Mouse (Mus musculus) heart, adult 18-20 months (tissue): ENCODE results near the gene Zfhx3. TPM values are rescaled to one million over a fixed set of nuclear protein-coding genes. Genes with fewer than 3 reads are reported as not detected.

Source experiments
- DNase-seq, 2 experiments: peaks; one replicate each; pipeline ENCODE4 v3.0.0; 2021 to 2022; ENCODE audit warnings: mixed read lengths in 1 of 2
- total RNA-seq, 2 experiments: library from RNA; stranded (reverse); gene quantifications; 2 replicates each; pipeline ENCODE4 v1.2.3; 2021

The Zfhx3 gene
- total RNA-seq, 2 experiments from 2014 or later, result 6.7 to 7.9 TPM

GRCm38 (mm10) chr8:108720840-108721239 is 778.4 kb downstream of the Zfhx3 start:
- DNase-seq, result peak in 1 of 2 experiments; percentile 37

GRCm38 (mm10) chr8:108722671-108723513 is 780.4 kb downstream of the Zfhx3 start:
- DNase-seq, result peak; percentile 85 to 91

- no peak for DNase-seq
Observed at GRCm38 (mm10) chr8:108723636-108724035, 781.2 kb downstream of the Zfhx3 start.

GRCm38 (mm10) chr8:108724818-108725506 is 782.5 kb downstream of the Zfhx3 start:
- DNase-seq, result no peak

GRCm38 (mm10) chr8:108725631-108726030 is 783.2 kb downstream of the Zfhx3 start:
- DNase-seq, result no peak

GRCm38 (mm10) chr8:108726541-108727241 is 784.2 kb downstream of the Zfhx3 start:
- no peak for DNase-seq

GRCm38 (mm10) chr8:108729169-108729568 is 786.7 kb downstream of the Zfhx3 start:
- DNase-seq, result no peak

- DNase-seq, result no peak
Observed at GRCm38 (mm10) chr8:108729667-108730329, 787.4 kb downstream of the Zfhx3 start.

GRCm38 (mm10) chr8:108730907-108731440 is 788.5 kb downstream of the Zfhx3 start:
- DNase-seq, result no peak

GRCm38 (mm10) chr8:108732500-108732899 is 790.1 kb downstream of the Zfhx3 start:
- DNase-seq, result no peak

- DNase-seq, result no peak
Observed at GRCm38 (mm10) chr8:108733385-108733784, 790.9 kb downstream of the Zfhx3 start.

GRCm38 (mm10) chr8:108736442-108736841 is 794.0 kb downstream of the Zfhx3 start:
- DNase-seq, result no peak

- DNase-seq, result no peak
Observed at GRCm38 (mm10) chr8:108738179-108738578, 795.7 kb downstream of the Zfhx3 start.

GRCm38 (mm10) chr8:108739517-108739916 is 797.1 kb downstream of the Zfhx3 start:
- no peak for DNase-seq

GRCm38 (mm10) chr8:108740443-108740842 is 798.0 kb downstream of the Zfhx3 start:
- DNase-seq, result no peak

GRCm38 (mm10) chr8:108741651-108742050 is 799.2 kb downstream of the Zfhx3 start:
- DNase-seq, result no peak

- DNase-seq, result no peak
Observed at GRCm38 (mm10) chr8:108742465-108742864, 800.0 kb downstream of the Zfhx3 start.

- DNase-seq, result peak; percentile 63 to 75
Observed at GRCm38 (mm10) chr8:108743238-108743637, 800.8 kb downstream of the Zfhx3 start.

GRCm38 (mm10) chr8:108745551-108745950 is 803.1 kb downstream of the Zfhx3 start:
- no peak for DNase-seq

GRCm38 (mm10) chr8:108748095-108748494 is 805.7 kb downstream of the Zfhx3 start:
- peak in 1 of 2 experiments; percentile 48 for DNase-seq

GRCm38 (mm10) chr8:108748851-108749376 is 806.5 kb downstream of the Zfhx3 start:
- peak; percentile 45 to 63 for DNase-seq

- DNase-seq, result peak in 1 of 2 experiments; percentile 44
Observed at GRCm38 (mm10) chr8:108750806-108751205, 808.4 kb downstream of the Zfhx3 start.
